Mouse (Mus musculus) CH12.LX (cell line): ENCODE measurements around the gene Gm5105. TPM values are rescaled to one million over a fixed set of nuclear protein-coding genes. Genes with fewer than 3 reads are reported as not detected.

Experiments
- DNase-seq: peaks from one replicate; pipeline ENCODE4 v3.0.0-alpha.2; 2013; ENCODE audit errors: extremely low read depth
- H3K27ac ChIP-seq: 2 replicates; pipeline ENCODE4 v1.5.1; 2012; ENCODE audit warnings: low read depth, mild to moderate bottlenecking, control low read depth, moderate library complexity; ENCODE audit not compliant: insufficient read depth
- H3K27me3 ChIP-seq: replicated peaks from 2 replicates; pipeline ENCODE3; 2012; ENCODE audit warnings: inconsistent platforms
- H3K36me3 ChIP-seq, 2 experiments: replicated peaks in 1 of 2; 2 replicates each; pipeline versions ENCODE3 to v1.6.1; 2012; ENCODE audit warnings: inconsistent platforms in 1 of 2, low read length in 1 of 2, mild to moderate bottlenecking in 1 of 2, mixed read lengths in 1 of 2, moderate library complexity in 1 of 2; ENCODE audit not compliant: control insufficient read depth in 1 of 2, insufficient read depth in 1 of 2
- H3K4me1 ChIP-seq, 2 experiments: 2 replicates each; pipeline ENCODE4 v1.6.1; 2012; ENCODE audit warnings: inconsistent platforms in 1 of 2, moderate library complexity in 1 of 2; ENCODE audit not compliant: insufficient read depth in 2 of 2, control insufficient read depth in 1 of 2
- H3K4me2 ChIP-seq: 2 replicates; pipeline ENCODE4 v1.6.1; 2012; ENCODE audit warnings: low read depth, mild to moderate bottlenecking, control low read depth; ENCODE audit not compliant: poor library complexity, insufficient read depth, severe bottlenecking
- H3K4me3 ChIP-seq, 3 experiments: fragments of 150-350 bp in 1 of 3; sonication (generic) in 1 of 3; replicated peaks in 1 of 3; 2 replicates each; pipeline versions ENCODE3 to v1.5.1; 2011 to 2012; ENCODE audit warnings: low read depth in 2 of 3, low read length in 2 of 3, mild to moderate bottlenecking in 2 of 3, moderate library complexity in 2 of 3, control low read depth in 1 of 3, improper control_type of control experiment in 1 of 3, inconsistent platforms in 1 of 3, mixed read lengths in 1 of 3; ENCODE audit not compliant: poor library complexity in 1 of 3
- H3K79me2 ChIP-seq: replicated peaks from 2 replicates; pipeline ENCODE4 v1.6.1; 2012; ENCODE audit warnings: mild to moderate bottlenecking, moderate library complexity; ENCODE audit not compliant: control insufficient read depth, poor library complexity, insufficient read depth, severe bottlenecking; ENCODE audit errors: extremely low read depth
- H3K9ac ChIP-seq: 2 replicates; pipeline ENCODE4 v1.6.1; 2012; ENCODE audit warnings: low read depth, mild to moderate bottlenecking, control low read depth, moderate library complexity; ENCODE audit not compliant: insufficient read depth
- H3K9me3 ChIP-seq: replicated peaks from 2 replicates; pipeline ENCODE3; 2012; ENCODE audit warnings: low read length, inconsistent platforms, mixed read lengths
- BHLHE40 ChIP-seq: IDR thresholded peaks from 2 replicates; pipeline ENCODE4 v1.6.1; 2011; ENCODE audit warnings: mild to moderate bottlenecking, low read depth, low read length, improper control_type of control experiment
- CHD1 ChIP-seq: IDR thresholded peaks from 2 replicates; pipeline ENCODE4 v1.6.1; 2012; ENCODE audit warnings: low read depth, low read length, improper control_type of control experiment, inconsistent platforms
- ETS1 ChIP-seq: conservative IDR thresholded peaks from 2 replicates; pipeline ENCODE4 v1.6.1; 2012; ENCODE audit warnings: low read depth, mild to moderate bottlenecking, inconsistent platforms, low read length, improper control_type of control experiment, moderate library complexity
- GABPA ChIP-seq: IDR thresholded peaks from 2 replicates; pipeline ENCODE4 v1.6.1; 2012; ENCODE audit warnings: low read depth, low read length, improper control_type of control experiment, inconsistent platforms; ENCODE audit not compliant: insufficient replicate concordance
- JUN ChIP-seq: IDR thresholded peaks from 2 replicates; pipeline ENCODE4 v1.6.1; 2011; ENCODE audit warnings: low read depth, mild to moderate bottlenecking, low read length, improper control_type of control experiment, moderate library complexity; ENCODE audit not compliant: insufficient read depth
- KAT2A ChIP-seq: IDR thresholded peaks from 2 replicates; pipeline ENCODE4 v1.6.1; 2012; ENCODE audit warnings: low read length, improper control_type of control experiment, inconsistent platforms; ENCODE audit not compliant: insufficient replicate concordance
- MAZ ChIP-seq: IDR thresholded peaks from 2 replicates; pipeline ENCODE4 v1.6.1; 2012; ENCODE audit warnings: low read depth, mild to moderate bottlenecking, inconsistent platforms, low read length, improper control_type of control experiment, moderate library complexity
- MXI1 ChIP-seq: IDR thresholded peaks from 2 replicates; pipeline ENCODE4 v1.6.1; 2011; ENCODE audit warnings: mild to moderate bottlenecking, low read depth, low read length, improper control_type of control experiment
- NELFE ChIP-seq: IDR thresholded peaks from 2 replicates; pipeline ENCODE4 v1.6.1; 2011; ENCODE audit warnings: low read depth, low read length, improper control_type of control experiment
- POLR2A ChIP-seq: IDR thresholded peaks from 2 replicates; pipeline ENCODE4 v1.6.1; 2011; ENCODE audit warnings: low read depth, mild to moderate bottlenecking, improper control_type of control experiment, low read length
- RAD21 ChIP-seq: IDR thresholded peaks from 2 replicates; pipeline ENCODE4 v1.6.1; 2011; ENCODE audit warnings: low read depth, mild to moderate bottlenecking, low read length, improper control_type of control experiment, moderate library complexity
- RCOR1 ChIP-seq: conservative IDR thresholded peaks from 2 replicates; pipeline ENCODE4 v1.6.1; 2012; ENCODE audit warnings: low read depth, mild to moderate bottlenecking, inconsistent platforms, low read length, improper control_type of control experiment
- UBTF ChIP-seq: IDR thresholded peaks from 2 replicates; pipeline ENCODE4 v1.6.1; 2012; ENCODE audit warnings: low read depth, mild to moderate bottlenecking, inconsistent platforms, low read length, improper control_type of control experiment, moderate library complexity
- ZC3H11A ChIP-seq: IDR thresholded peaks from 2 replicates; pipeline ENCODE4 v1.6.1; 2012; ENCODE audit warnings: low read depth, mild to moderate bottlenecking, inconsistent platforms, low read length, improper control_type of control experiment
- dilution Hi-C: fragments of 300-500 bp; cut with MboI; formaldehyde crosslinking; loops from 2 replicates; pipeline ENCODE4 v1.14.3; 2020; ENCODE audit warnings: low sequenced_read_pairs; ENCODE audit not compliant: extremely low pct_unique_long_range_greater_than_20kb, extremely low pct_ligation_motif_present
- in situ Hi-C: fragments of 300-500 bp; cut with MboI; formaldehyde crosslinking; loops from 3 replicates; pipeline ENCODE4 v1.14.3; 2019; ENCODE audit warnings: low sequenced_read_pairs, low pct_ligation_motif_present, low pct_unique_long_range_greater_than_20kb, mixed read lengths
- polyA plus RNA-seq: library from polyadenylated mRNA; unstranded; fragments of >175 nt; gene quantifications from 2 replicates; pipeline ENCODE4 v1.2.1, GENCODE M21; 2012; ENCODE audit warnings: low read depth; ENCODE audit not compliant: insufficient read length
- total RNA-seq, 2 experiments: library from RNA; depleted of rRNA; stranded (reverse); fragments of 300-350 nt in 1 of 2; fragments of >200 nt in 1 of 2; gene quantifications; 2 replicates each; pipeline ENCODE4 v1.2.3; 2012 to 2014

Gm5105 gene
- total and polyA plus RNA-seq, 3 experiments = 0.13 TPM; not detected in 2

DNA sequence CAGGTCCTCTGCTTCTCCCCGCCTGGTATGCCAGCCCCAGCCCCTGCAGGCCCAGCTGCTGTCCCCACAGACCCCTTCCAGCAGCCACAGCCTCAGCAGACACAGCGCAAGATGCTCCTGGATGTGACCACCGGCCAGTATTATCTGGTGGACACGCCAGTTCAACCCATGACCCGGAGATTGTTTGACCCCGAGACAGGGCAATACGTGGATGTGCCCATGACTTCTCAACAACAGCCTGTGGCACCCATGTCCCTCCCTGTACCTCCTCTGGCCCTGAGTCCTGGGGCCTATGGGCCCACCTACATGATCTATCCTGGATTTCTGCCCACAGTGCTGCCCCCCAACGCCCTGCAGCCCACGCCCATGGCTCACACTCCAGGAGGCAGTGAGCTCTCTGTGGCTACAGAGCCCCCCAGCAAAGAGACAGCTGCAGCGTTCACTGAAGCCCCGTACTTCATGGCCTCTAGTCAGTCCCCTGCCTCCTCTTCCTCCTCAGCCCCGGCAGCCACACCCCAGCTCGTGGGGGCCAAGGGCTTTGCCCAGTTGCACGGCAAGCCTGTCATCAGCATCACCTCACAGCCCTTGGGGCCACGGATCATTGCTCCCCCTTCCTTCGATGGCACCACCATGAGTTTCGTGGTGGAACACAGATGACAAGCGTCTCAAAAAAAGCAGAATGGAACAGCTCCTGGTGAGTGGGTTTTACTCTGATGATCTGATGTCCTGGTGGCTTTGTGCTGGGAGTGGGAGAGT lies 2.7 kb upstream of the Gm5105 start:
- dilution Hi-C loops = no loop called here
- peaks cover 0 to 2% of the 10 kb centered on the region in 2 experiments for H3K36me3 ChIP-seq
- H3K27ac ChIP-seq = no peak overlapping the region
- H3K4me1 ChIP-seq = peaks cover 26% of the 10 kb centered on the region in 2 experiments
- H3K4me2 ChIP-seq = no peak overlapping the region
- no peak overlapping the region for H3K9ac ChIP-seq
- no peak for TF ChIP-seq JUN
- no peak for TF ChIP-seq RCOR1
- no peak for TF ChIP-seq CHD1
- no peak for TF ChIP-seq KAT2A
- TF ChIP-seq POLR2A = no peak
- no peak; the same call in 1 of the 2 replicates for TF ChIP-seq RAD21
- no peak for TF ChIP-seq NELFE
- no peak for TF ChIP-seq MXI1
- TF ChIP-seq ETS1 = no peak
- TF ChIP-seq ZC3H11A = no peak
- TF ChIP-seq, all 38 proteins: peak for 0
- H3K4me3 ChIP-seq = no peak overlapping the region
- no peaks in the 10 kb centered on the region for H3K79me2 ChIP-seq
- in situ Hi-C loops = loop anchor here (5.0 kb wide), 2 partner anchors 62 to 68 kb away; no protein-coding TSS in a partner anchor
- DNase-seq = peak; percentile 41
- H3K27me3 ChIP-seq = peaks cover 20% of the 10 kb centered on the region
- peaks cover 2% of the 10 kb centered on the region for H3K9me3 ChIP-seq

DNA sequence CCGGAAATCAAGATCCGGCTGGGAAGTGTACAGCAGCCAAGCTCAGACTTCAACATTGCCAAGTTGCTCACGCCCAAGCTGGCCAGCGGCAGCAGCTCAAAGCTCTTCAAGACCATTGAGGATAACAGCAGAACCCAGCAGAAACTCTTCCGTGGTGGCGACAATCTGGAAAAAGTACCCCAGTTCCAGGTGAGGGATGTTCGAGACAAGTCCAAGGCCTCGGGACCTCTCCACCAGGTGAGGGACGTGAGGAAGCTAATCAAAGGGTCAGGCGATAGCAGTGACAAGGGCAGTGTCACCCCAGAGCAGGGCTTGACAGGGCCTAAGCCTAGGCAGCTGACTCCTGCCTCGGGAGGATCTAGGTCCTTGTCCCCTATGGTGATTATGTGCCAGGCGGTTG lies 915 bp upstream of the Gm5105 start:
- H3K27me3 ChIP-seq = peaks cover 22% of the 10 kb centered on the region
- TF ChIP-seq GABPA = no peak
- no peak for TF ChIP-seq ETS1
- no peak for TF ChIP-seq BHLHE40
- no peak for TF ChIP-seq MAZ
- TF ChIP-seq UBTF = no peak
- in situ Hi-C loops (loop anchor here (5.0 kb wide), 2 partner anchors 64 to 66 kb away; no protein-coding TSS in a partner anchor), dilution Hi-C loops (no loop called here)
- H3K9me3 ChIP-seq = peaks cover 2% of the 10 kb centered on the region
- H3K4me1 ChIP-seq = peaks cover 28 to 42% of the 10 kb centered on the region in 2 experiments
- no peak overlapping the region for H3K9ac ChIP-seq
- no peaks in the 10 kb centered on the region for H3K36me3 ChIP-seq
- no peak overlapping the region for H3K27ac ChIP-seq
- no peaks in the 10 kb centered on the region for H3K79me2 ChIP-seq
- H3K4me2 ChIP-seq = no peak overlapping the region
- H3K4me3 ChIP-seq = no peak overlapping the region
- DNase-seq = no peak
